Mouse (Mus musculus) testis, adult 2 months (tissue): Measurements from ENCODE around the gene Ccdc33.

Experiments
- CTCF ChIP-seq: fragments of 200-500 bp; IDR thresholded peaks from 2 replicates; pipeline ENCODE4 v1.5.1; 2012; ENCODE audit warnings: low read depth, mild to moderate bottlenecking, inconsistent platforms, low read length, moderate library complexity; ENCODE audit not compliant: control insufficient read depth, insufficient read depth, insufficient replicate concordance
- POLR2A ChIP-seq: fragments of 200-500 bp; IDR thresholded peaks from 2 replicates; pipeline ENCODE4 v1.6.1; 2012; ENCODE audit warnings: low read depth, mild to moderate bottlenecking, inconsistent platforms, low read length, moderate library complexity; ENCODE audit not compliant: control insufficient read depth

DNA sequence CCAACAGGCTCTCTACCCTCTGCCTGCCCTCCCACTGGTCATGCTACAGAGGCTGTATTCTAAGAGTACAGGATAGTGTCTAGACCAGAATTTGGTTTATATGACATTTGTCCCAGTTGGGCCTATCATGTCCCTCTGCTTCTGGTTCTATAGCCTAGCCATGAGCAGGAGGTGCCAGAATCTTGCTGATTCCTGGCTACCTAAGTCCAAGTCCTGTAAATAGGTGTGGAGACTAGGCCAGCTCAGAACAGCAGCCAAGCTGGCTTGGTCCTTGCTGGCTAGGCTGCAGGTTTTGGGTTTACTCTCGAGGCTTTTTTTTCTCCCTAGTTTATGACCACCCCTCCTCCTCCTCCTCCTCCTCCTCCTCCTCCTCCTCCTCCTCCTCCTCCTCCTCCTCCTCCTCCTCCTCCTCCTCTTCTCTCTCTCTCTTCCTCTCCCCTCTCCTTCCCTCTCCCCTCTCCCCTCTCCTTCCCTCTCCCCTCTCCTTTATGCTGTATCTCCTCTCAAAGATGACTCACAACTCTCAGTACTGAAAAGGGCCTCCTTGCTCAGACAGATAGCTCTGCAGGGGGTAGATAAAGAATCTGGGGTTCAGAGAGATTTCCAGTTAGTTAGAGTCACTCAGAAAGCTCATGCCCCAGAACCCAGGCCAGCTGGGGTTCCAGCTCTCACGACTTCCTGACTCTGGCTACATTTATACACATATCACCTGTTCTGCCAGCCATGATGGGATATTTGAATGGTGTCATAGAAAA, 91.0 kb downstream of the Ccdc33 start:
- no peak for TF ChIP-seq CTCF
- no peak for TF ChIP-seq POLR2A
